Mouse (Mus musculus): ENCODE measurements around the gene Pgm2.

DNA sequence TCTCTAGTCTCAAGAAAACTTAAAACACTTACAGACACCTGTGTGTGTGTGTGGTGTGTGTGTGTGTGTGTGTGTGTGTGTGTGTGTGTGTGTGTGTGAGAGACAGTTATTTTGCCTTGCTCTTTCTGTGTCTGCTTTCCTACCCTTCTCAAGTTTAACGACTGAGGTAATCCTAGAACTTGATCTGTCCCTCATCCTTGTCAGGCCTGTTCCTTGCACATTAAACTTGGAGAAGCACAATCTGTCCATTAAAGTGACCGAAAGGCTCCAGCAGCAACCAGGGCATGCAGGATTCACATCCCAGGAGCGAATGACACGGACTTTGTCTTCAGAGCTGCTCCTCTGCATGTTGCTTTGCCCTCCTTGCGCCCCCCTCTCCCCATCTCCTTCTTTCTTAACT, 69.8 kb downstream of the Pgm2 start:
- no peak for TF ChIP-seq POLR2A (IDR thresholded peaks at IDR 0.05; ENCODE audit: insufficient read depth, low read depth, low read length)
- TF ChIP-seq CTCF (IDR thresholded peaks at IDR 0.05; ENCODE audit: insufficient read depth, low read depth, low read length) = no peak
